Comparison of ENCODE assay signal across 11 mouse cellular contexts in genomic region chr7:111741595-111741994, GRCm38 (mm10). TPM values are rescaled to one million over a fixed set of nuclear protein-coding genes. Genes with fewer than 3 reads are reported as not detected.
DNase-seq lines count a peak whose midpoint lies in the region; ATAC-seq and TF ChIP-seq lines count a peak whose summit lies in the region.
"Had no signal": no experiment of that assay in that cellular context is flagged by ENCODE, and none has a peak within 500 bp of the region (broad histone marks: within the 10 kb centered on the region; RNA-seq: fewer than 3 reads in every experiment).

No protein-coding gene starts in this region.

- H3K9me3 ChIP-seq in kidney, postnatal 0 days (replicated peaks; ENCODE audit: low read length) = no peaks in the 10 kb centered on the region

- peak; percentile 48 to 69 for DNase-seq in adrenal gland, adult (ENCODE audit: inconsistent age in 2 of 2, low spot score in 1 of 2)
- DNase-seq in adrenal gland, postnatal 4 days (ENCODE audit: low spot score in 2 of 2) = no peak
- peak; percentile 39 for DNase-seq in adipocyte (ENCODE audit: low spot score)
- DNase-seq in heart, adult 2 months = peak; percentile 43 to 60
- peak; percentile 36 for DNase-seq in kidney, postnatal 0 days (ENCODE audit: low spot score)
- DNase-seq in c-Kit-positive CD71-positive TER-119-positive erythroid progenitor cells, embryonic 14.5 days (ENCODE audit: low spot score) = no peak
- DNase-seq in left cerebral cortex, postnatal 4 days = no peak
- no peak for DNase-seq in right cerebral cortex, postnatal 10 days (ENCODE audit: low spot score in 2 of 2)

- no peaks in the 10 kb centered on the region for H3K36me3 ChIP-seq in heart, adult 2 months (ENCODE audit: control insufficient read depth, insufficient read depth, low read length)
- H3K36me3 ChIP-seq in kidney, postnatal 0 days (ENCODE audit: insufficient read depth, low read length) = no peaks in the 10 kb centered on the region

- no peak overlapping the region for H3K4me3 ChIP-seq in heart, adult 2 months
- H3K4me3 ChIP-seq in kidney, postnatal 0 days (replicated peaks; ENCODE audit: low read depth, low read length) = no peak overlapping the region

- H3K4me1 ChIP-seq in heart, adult 2 months (ENCODE audit: control insufficient read depth, insufficient read depth, low read length) = peaks cover 41% of the 10 kb centered on the region
- peaks cover 15% of the 10 kb centered on the region for H3K4me1 ChIP-seq in kidney, postnatal 0 days (replicated peaks; ENCODE audit: insufficient read depth, low read length)

- H3K4me2 ChIP-seq in kidney, postnatal 0 days (ENCODE audit: low read length) = no peak overlapping the region

- no peak for ATAC-seq in kidney, postnatal 0 days (replicated peaks; ENCODE audit: low FRiP score, low read depth)
- ATAC-seq: forebrain, embryonic 16.5 days had no signal

- intact Hi-C loops in heart, adult 2 months (cut with DNase I) = loop anchor here (2.0 kb wide), 1 partner anchor 37 kb away; the partner anchor contains the start of gene Galnt18
- intact Hi-C loops in left cerebral cortex, postnatal 4 days (cut with DNase I) = no loop called here

- peak overlapping the region; percentile 34 for H3K27ac ChIP-seq in heart, adult 2 months
- 0 out of 2 replicates have a peak overlapping the region, but pooled peaks have one; percentile 6 for H3K27ac ChIP-seq in kidney, postnatal 0 days
- H3K27ac ChIP-seq: liver, embryonic 14.5 days had no signal

- no peak for TF ChIP-seq POLR2A in heart, adult 2 months (IDR thresholded peaks at IDR 0.05; ENCODE audit: insufficient read depth, low read depth, low read length)

- TF ChIP-seq EP300 in heart, adult 2 months (IDR thresholded peaks at IDR 0.05; ENCODE audit: insufficient read depth, low read depth, low read length) = peak; percentile 72; the same call in 1 of the 2 replicates

- no peaks in the 10 kb centered on the region for H3K79me2 ChIP-seq in heart, adult 2 months (replicated peaks; ENCODE audit: control insufficient read depth, insufficient read depth, low read length)

- no peaks in the 10 kb centered on the region for H3K27me3 ChIP-seq in heart, adult 2 months (ENCODE audit: control insufficient read depth, insufficient read depth, low read length)
- H3K27me3 ChIP-seq in kidney, postnatal 0 days (ENCODE audit: insufficient read depth, low read length) = no peaks in the 10 kb centered on the region

- no peak overlapping the region for H3K9ac ChIP-seq in heart, adult 2 months (ENCODE audit: low read depth, low read length)
- H3K9ac ChIP-seq in kidney, postnatal 0 days (ENCODE audit: low read depth, low read length) = no peak overlapping the region
- H3K9ac ChIP-seq: liver, embryonic 14.5 days had no signal

- no peak for TF ChIP-seq CTCF in heart, adult 2 months (IDR thresholded peaks at IDR 0.05)
- no peak for TF ChIP-seq CTCF in kidney, postnatal 0 days (IDR thresholded peaks at IDR 0.05; ENCODE audit: low read depth)

- WGBS in heart, adult 2 months = 8% methylated on average over 2 of the region's 2 CpGs
- WGBS in kidney, postnatal 0 days = 31% methylated on average over 2 of the region's 2 CpGs

RNA-seq across cellular contexts. Expression of gene Galnt18, which starts 38.2 kb away (rescaled TPM):
- 10 to 100 TPM; 27.9 to 33.5 TPM for total RNA-seq in adrenal gland, postnatal 4 days (2021)
- 10 to 100 TPM; 11.4 to 13.6 TPM for total RNA-seq in heart, adult 2 months (2021)
- polyA plus RNA-seq in heart, adult 2 months (2012; rRNA removed) = 12.1 and 16.6 TPM in 2 replicates
- 52.1 and 53.3 TPM in 2 replicates for polyA plus RNA-seq in kidney, postnatal 0 days (2015; fragmentation: Nextera tagmentation; extraction: Ambion mirVana)
- 10 to 100 TPM; 28.9 to 30.6 TPM for total RNA-seq in left cerebral cortex, postnatal 4 days (2021)
- total RNA-seq: common myeloid progenitor, adult 5-6 weeks had no signal

Comparison
In these comparisons a context has a peak if more than half of its experiments do, and no peak if none do; other contexts are left out.
1. DNase-seq: peak in adrenal gland, adult (2 of 2), adipocyte (single experiment), heart, adult 2 months (2 of 2) and kidney, postnatal 0 days (single experiment); none in adrenal gland, postnatal 4 days (0 of 2), c-Kit-positive CD71-positive TER-119-positive erythroid progenitor cells, embryonic 14.5 days (single experiment), left cerebral cortex, postnatal 4 days (single experiment) and right cerebral cortex, postnatal 10 days (0 of 2).